Mouse (Mus musculus) adrenal gland, adult 2 months (tissue): ENCODE data around the gene Sbf2. TPM values are rescaled to one million over a fixed set of nuclear protein-coding genes. Genes with fewer than 3 reads are reported as not detected.

ENCODE experiments used
- DNase-seq: peaks from one replicate; pipeline ENCODE4 v3.0.0; 2021
- polyA plus RNA-seq: library from polyadenylated mRNA; depleted of rRNA; stranded (reverse); fragments of >200 nt; gene quantifications from 2 replicates; pipeline ENCODE4 v1.2.3, GENCODE M21; 2012
- total RNA-seq, 2 experiments: library from RNA; stranded (reverse); gene quantifications; 2 replicates each; pipeline ENCODE4 v1.2.3; 2021

Gene Sbf2
- total and polyA plus RNA-seq, 3 experiments = 8.0 to 43.8 (median 42.6) TPM

GRCm38 (mm10) chr7:110306281-110306680 is 308.4 kb downstream of the Sbf2 start:
- DNase-seq = no peak

- no peak for DNase-seq
These were observed 309.2 kb downstream of the Sbf2 start for GRCm38 (mm10) chr7:110305486-110305885.

GRCm38 (mm10) chr7:110302886-110303285 is 311.8 kb downstream of the Sbf2 start:
- DNase-seq = no peak

GRCm38 (mm10) chr7:110298739-110299410 is 315.8 kb downstream of the Sbf2 start:
- DNase-seq = no peak

GRCm38 (mm10) chr7:110298090-110298489 is 316.6 kb downstream of the Sbf2 start:
- no peak for DNase-seq

- peak; percentile 49 for DNase-seq
These were observed 317.1 kb downstream of the Sbf2 start for GRCm38 (mm10) chr7:110297611-110298010.

GRCm38 (mm10) chr7:110296889-110297603 is 317.7 kb downstream of the Sbf2 start:
- DNase-seq = peak; percentile 78

- DNase-seq = no peak
These were observed 325.1 kb downstream of the Sbf2 start for GRCm38 (mm10) chr7:110289647-110290046.

- DNase-seq = peak; percentile 62
These were observed 326.0 kb downstream of the Sbf2 start for GRCm38 (mm10) chr7:110288731-110289191.

GRCm38 (mm10) chr7:110288191-110288604 is 326.5 kb downstream of the Sbf2 start:
- no peak for DNase-seq

GRCm38 (mm10) chr7:110287476-110288071 is 327.1 kb downstream of the Sbf2 start:
- no peak for DNase-seq

GRCm38 (mm10) chr7:110286838-110287475 is 327.8 kb downstream of the Sbf2 start:
- DNase-seq = peak; percentile 85

- DNase-seq = no peak
These were observed 328.5 kb downstream of the Sbf2 start for GRCm38 (mm10) chr7:110286198-110286732.

GRCm38 (mm10) chr7:110285849-110286151 is 328.9 kb downstream of the Sbf2 start:
- DNase-seq = no peak

GRCm38 (mm10) chr7:110285076-110285848 is 329.5 kb downstream of the Sbf2 start:
- no peak for DNase-seq

GRCm38 (mm10) chr7:110283484-110284275 is 331.0 kb downstream of the Sbf2 start:
- no peak for DNase-seq

GRCm38 (mm10) chr7:110282797-110283196 is 331.9 kb downstream of the Sbf2 start:
- no peak for DNase-seq

- DNase-seq = peak; percentile 59
These were observed 333.1 kb downstream of the Sbf2 start for GRCm38 (mm10) chr7:110281435-110282256.

GRCm38 (mm10) chr7:110279183-110279582 is 335.5 kb downstream of the Sbf2 start:
- DNase-seq = no peak

- DNase-seq = peak; percentile 67
These were observed 336.9 kb downstream of the Sbf2 start for GRCm38 (mm10) chr7:110277734-110278245.
